Mouse (Mus musculus): ENCODE results near the gene Nupr1.

DNA sequence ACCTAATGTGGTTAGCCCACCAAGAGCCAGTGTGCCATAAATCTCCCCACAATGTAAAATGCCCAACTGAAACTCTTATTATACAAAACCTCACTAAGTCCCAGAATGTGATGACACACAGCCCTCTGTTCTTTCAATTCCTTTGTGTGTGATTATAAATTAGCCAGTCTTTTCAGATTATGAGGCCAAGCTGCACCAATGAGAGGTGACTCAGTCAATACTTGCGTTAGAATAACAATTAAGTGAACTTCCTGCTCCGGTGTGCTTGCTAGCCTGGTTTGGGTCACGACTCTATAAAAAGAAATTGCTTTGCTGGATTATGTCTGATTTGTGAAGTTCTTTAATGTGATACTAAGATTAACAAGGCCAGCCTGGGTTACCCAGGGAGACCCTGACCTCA, 746 bp downstream of the Nupr1 start:
- TF ChIP-seq CTCF (IDR thresholded peaks at IDR 0.05; ENCODE audit: low read depth): no peak
- TF ChIP-seq EP300 (IDR thresholded peaks at IDR 0.05; ENCODE audit: low read depth): no peak

All from liver, embryonic 14.5 days (tissue).